Mouse (Mus musculus) gastrocnemius, adult 18-20 months (tissue): ENCODE data around the gene Lep. TPM values are rescaled to one million over a fixed set of nuclear protein-coding genes. Genes with fewer than 3 reads are reported as not detected.

Experiments used
- DNase-seq: peaks from one replicate; pipeline ENCODE4 v3.0.0; 2021; ENCODE audit warnings: low spot score
- long read RNA-seq, 2 experiments: library from polyadenylated mRNA; stranded (forward); transcript quantifications; one replicate each; pipeline ENCODE4 v2.0.0; 2021
- total RNA-seq, 2 experiments: library from RNA; stranded (reverse); gene quantifications; 2 replicates each; pipeline ENCODE4 v1.2.3; 2021

The Lep gene
- 10 to 100 TPM in 1 of 2 experiments, under 1 TPM in 1; 0.48 to 13.2 TPM for total RNA-seq
- long read RNA-seq, experiment 1, transcript Lep-201 (3 exons, 3,259 nt), result major isoform, 7 of 7 reads
- long read RNA-seq, experiment 1, partial matches to known transcripts, result 0 of 7 reads
- long read RNA-seq, experiment 1, other reads (novel, unspliced or antisense), result 0 of 7 reads
- long read RNA-seq, experiment 2, partial matches to known transcripts, result 0 of 2 reads
- long read RNA-seq, experiment 2, other reads (novel, unspliced or antisense), result 1 of 2 reads

- DNase-seq, result no peak
These were observed at the start of gene Lep for GRCm38 (mm10) chr6:29059846-29060685. Gene Lep, plus strand, starts transcription at chr6:29060220.

GRCm38 (mm10) chr6:29011651-29012050 is 48.4 kb upstream of the Lep start:
- DNase-seq, result no peak

- no peak for DNase-seq
These were observed 46.8 kb upstream of the Lep start for GRCm38 (mm10) chr6:29013216-29013615.

- DNase-seq, result no peak
These were observed 43.1 kb upstream of the Lep start for GRCm38 (mm10) chr6:29016891-29017412.

- DNase-seq, result no peak
These were observed 40.0 kb upstream of the Lep start for GRCm38 (mm10) chr6:29019756-29020720.

GRCm38 (mm10) chr6:29020937-29021336 is 39.1 kb upstream of the Lep start:
- DNase-seq, result no peak

GRCm38 (mm10) chr6:29021501-29021900 is 38.5 kb upstream of the Lep start:
- no peak for DNase-seq

GRCm38 (mm10) chr6:29022115-29022514 is 37.9 kb upstream of the Lep start:
- DNase-seq, result no peak

- peak; percentile 31 for DNase-seq
These were observed 36.6 kb upstream of the Lep start for GRCm38 (mm10) chr6:29023206-29023967.

- peak; percentile 46 for DNase-seq
These were observed 36.0 kb upstream of the Lep start for GRCm38 (mm10) chr6:29024000-29024417.

- DNase-seq, result no peak
These were observed 34.1 kb upstream of the Lep start for GRCm38 (mm10) chr6:29025796-29026482.

GRCm38 (mm10) chr6:29026766-29027165 is 33.3 kb upstream of the Lep start:
- DNase-seq, result no peak

- DNase-seq, result no peak
These were observed 31.9 kb upstream of the Lep start for GRCm38 (mm10) chr6:29028129-29028528.

GRCm38 (mm10) chr6:29029521-29029920 is 30.5 kb upstream of the Lep start:
- DNase-seq, result no peak

GRCm38 (mm10) chr6:29031216-29031615 is 28.8 kb upstream of the Lep start:
- DNase-seq, result peak; percentile 24

GRCm38 (mm10) chr6:29031704-29032310 is 28.2 kb upstream of the Lep start:
- DNase-seq, result no peak

GRCm38 (mm10) chr6:29032411-29032810 is 27.6 kb upstream of the Lep start:
- DNase-seq, result no peak

- no peak for DNase-seq
These were observed 25.9 kb upstream of the Lep start for GRCm38 (mm10) chr6:29033981-29034646.

- DNase-seq, result no peak
These were observed 23.3 kb upstream of the Lep start for GRCm38 (mm10) chr6:29036698-29037097.
